In genomic region chr2:181765251-181765650, GRCm38 (mm10) we compare ENCODE assay signal across 14 mouse cellular contexts. TPM values are rescaled to one million over a fixed set of nuclear protein-coding genes. Genes with fewer than 3 reads are reported as not detected.
A peak's percentile ranks its signal among the peaks of the same experiment; 100 is the strongest.
DNase-seq lines count a peak whose midpoint lies in the region; ATAC-seq and TF ChIP-seq lines count a peak whose summit lies in the region.
"Had no signal": no experiment of that assay in that cellular context is flagged by ENCODE, and none has a peak within 500 bp of the region (broad histone marks: within the 10 kb centered on the region; RNA-seq: fewer than 3 reads in every experiment).

No protein-coding gene starts in this region.

- H3K4me1 ChIP-seq in forebrain, embryonic 10.5 days, result peaks cover 58% of the 10 kb centered on the region
- peaks cover 70% of the 10 kb centered on the region for H3K4me1 ChIP-seq in forebrain, embryonic 15.5 days
- H3K4me1 ChIP-seq in hindbrain, postnatal 0 days (ENCODE audit: insufficient read depth, low read length), result peaks cover 27% of the 10 kb centered on the region
- H3K4me1 ChIP-seq in neural tube, embryonic 13.5 days (replicated peaks), result peaks cover 69% of the 10 kb centered on the region

- H3K9ac ChIP-seq in forebrain, embryonic 15.5 days (replicated peaks), result 0 out of 2 replicates have a peak overlapping the region, but pooled peaks have one; percentile 34
- 0 out of 2 replicates have a peak overlapping the region, but pooled peaks have one; percentile 21 for H3K9ac ChIP-seq in hindbrain, postnatal 0 days (replicated peaks; ENCODE audit: low read length)
- peak overlapping the region; percentile 63 for H3K9ac ChIP-seq in neural tube, embryonic 13.5 days

- peaks cover 23% of the 10 kb centered on the region for H3K27me3 ChIP-seq in forebrain, embryonic 10.5 days (ENCODE audit: poor library complexity, severe bottlenecking)
- no peaks in the 10 kb centered on the region for H3K27me3 ChIP-seq in forebrain, embryonic 15.5 days
- H3K27me3 ChIP-seq in hindbrain, postnatal 0 days (ENCODE audit: insufficient read depth, low read length), result no peaks in the 10 kb centered on the region
- no peaks in the 10 kb centered on the region for H3K27me3 ChIP-seq in neural tube, embryonic 13.5 days

- no peaks in the 10 kb centered on the region for H3K9me3 ChIP-seq in forebrain, embryonic 10.5 days
- no peaks in the 10 kb centered on the region for H3K9me3 ChIP-seq in forebrain, embryonic 15.5 days
- H3K9me3 ChIP-seq in hindbrain, postnatal 0 days (ENCODE audit: low read length), result no peaks in the 10 kb centered on the region
- no peaks in the 10 kb centered on the region for H3K9me3 ChIP-seq in neural tube, embryonic 13.5 days

- peak overlapping the region; percentile 50 for H3K4me3 ChIP-seq in forebrain, embryonic 10.5 days
- peak overlapping the region; percentile 29 for H3K4me3 ChIP-seq in forebrain, embryonic 15.5 days
- no peak overlapping the region for H3K4me3 ChIP-seq in hindbrain, postnatal 0 days (ENCODE audit: low read length)
- H3K4me3 ChIP-seq in neural tube, embryonic 13.5 days, result peak overlapping the region; percentile 36
- H3K4me3 ChIP-seq: erythroblast, embryonic 14.5 days; myocyte had no signal

- no peak for ATAC-seq in forebrain, embryonic 15.5 days (replicated peaks)
- no peak for ATAC-seq in hindbrain, postnatal 0 days
- no peak for ATAC-seq in neural tube, embryonic 13.5 days (ENCODE audit: low read depth)

- peak overlapping the region; percentile 85 for H3K27ac ChIP-seq in forebrain, embryonic 10.5 days
- H3K27ac ChIP-seq in forebrain, embryonic 15.5 days (replicated peaks), result peak overlapping the region; percentile 96
- H3K27ac ChIP-seq in hindbrain, postnatal 0 days, result peak overlapping the region; percentile 66; the same call in 1 of the 2 replicates
- H3K27ac ChIP-seq in neural tube, embryonic 13.5 days (replicated peaks), result peak overlapping the region; percentile 96

- H3K4me2 ChIP-seq in forebrain, embryonic 15.5 days (replicated peaks), result peak overlapping the region; percentile 79
- H3K4me2 ChIP-seq in hindbrain, postnatal 0 days (ENCODE audit: low read depth, low read length), result peak overlapping the region; percentile 39
- H3K4me2 ChIP-seq in neural tube, embryonic 13.5 days, result peak overlapping the region; percentile 87

- no peaks in the 10 kb centered on the region for H3K36me3 ChIP-seq in forebrain, embryonic 10.5 days (replicated peaks)
- no peaks in the 10 kb centered on the region for H3K36me3 ChIP-seq in forebrain, embryonic 15.5 days
- no peaks in the 10 kb centered on the region for H3K36me3 ChIP-seq in hindbrain, postnatal 0 days (ENCODE audit: insufficient read depth, low read length)
- no peaks in the 10 kb centered on the region for H3K36me3 ChIP-seq in neural tube, embryonic 13.5 days

- no peak for DNase-seq in forebrain, embryonic 10.5 days (ENCODE audit: extremely low spot score, low spot score)
- peak; percentile 28 for DNase-seq in hindbrain, postnatal 0 days (ENCODE audit: low spot score)
- DNase-seq in adrenal gland, adult 18-20 months (ENCODE audit: low spot score in 2 of 2), result no peak
- no peak for DNase-seq in kidney, adult 8-10 months
- DNase-seq in c-Kit-positive CD71-positive TER-119-positive erythroid progenitor cells, embryonic 14.5 days (ENCODE audit: low spot score), result no peak
- DNase-seq: lung, adult 2 months had no signal

- 75% methylated on average over 4 of the region's 4 CpGs for WGBS in forebrain, embryonic 10.5 days
- WGBS in forebrain, embryonic 15.5 days, result 25% methylated on average over 4 of the region's 4 CpGs
- WGBS in hindbrain, postnatal 0 days, result 36% methylated on average over 4 of the region's 4 CpGs
- WGBS in neural tube, embryonic 13.5 days, result 32% methylated on average over 4 of the region's 4 CpGs

- no peak for TF ChIP-seq CTCF in hindbrain, postnatal 0 days (IDR thresholded peaks at IDR 0.05; ENCODE audit: low read depth)

RNA-seq across cellular contexts. Expression of gene Myt1, which starts 2.1 kb away (rescaled TPM):
- polyA plus RNA-seq in forebrain, embryonic 10.5 days (2016; fragmentation: Nextera tagmentation; extraction: Ambion mirVana), result 9.5 and 11.5 TPM in 2 replicates
- polyA plus RNA-seq in forebrain, embryonic 15.5 days (2015; fragmentation: Nextera tagmentation; extraction: Ambion mirVana), result 26.7 and 30.7 TPM in 2 replicates
- total RNA-seq in hindbrain, postnatal 0 days (2014; rRNA removed), result 49.2 and 55.2 TPM in 2 replicates
- polyA plus RNA-seq in hindbrain, postnatal 0 days (2015; fragmentation: Nextera tagmentation; extraction: Ambion mirVana), result 10.1 and 11.4 TPM in 2 replicates
- polyA plus RNA-seq in neural tube, embryonic 13.5 days (2015; fragmentation: Nextera tagmentation; extraction: Ambion mirVana), result 44.9 and 52.5 TPM in 2 replicates
- total RNA-seq in adrenal gland, adult 18-20 months (2021), result 1 to 10 TPM; 2.3 to 5.9 TPM
- total RNA-seq: CH12.LX; heart, postnatal 14 days had no signal
- polyA plus RNA-seq: erythroblast, embryonic 14.5 days; lung, adult 2 months; spleen, adult 2 months had no signal

RNA-seq across cellular contexts. Expression of gene Oprl1, which starts 50.4 kb away (rescaled TPM):
- polyA plus RNA-seq in forebrain, embryonic 10.5 days (2016; fragmentation: Nextera tagmentation; extraction: Ambion mirVana), result 4.5 and 5.2 TPM in 2 replicates
- polyA plus RNA-seq in forebrain, embryonic 15.5 days (2015; fragmentation: Nextera tagmentation; extraction: Ambion mirVana), result 47.6 and 54.1 TPM in 2 replicates
- total RNA-seq in hindbrain, postnatal 0 days (2014; rRNA removed), result 177 and 221 TPM in 2 replicates
- 69.8 and 73.1 TPM in 2 replicates for polyA plus RNA-seq in hindbrain, postnatal 0 days (2015; fragmentation: Nextera tagmentation; extraction: Ambion mirVana)
- 63.8 and 64.0 TPM in 2 replicates for polyA plus RNA-seq in neural tube, embryonic 13.5 days (2015; fragmentation: Nextera tagmentation; extraction: Ambion mirVana)
- total RNA-seq in adrenal gland, adult 18-20 months (2021), result 1 to 10 TPM in 1 of 2 experiments, under 1 TPM in 1; 0.80 to 2.7 TPM
- total RNA-seq: gastrocnemius, postnatal 10 days; heart, postnatal 14 days had no signal
- polyA plus RNA-seq: erythroblast, embryonic 14.5 days; myocyte had no signal
